Mouse (Mus musculus) left cerebral cortex, postnatal 25 days (tissue): ENCODE measurements around the gene Hdac10. TPM values are rescaled to one million over a fixed set of nuclear protein-coding genes. Genes with fewer than 3 reads are reported as not detected.

ENCODE experiments used
- DNase-seq, 2 experiments: peaks; one replicate each; pipeline ENCODE4 v3.0.0; 2022; ENCODE audit warnings: low spot score in 2 of 2, mixed read lengths in 1 of 2
- intact Hi-C: fragments of 180-260 bp; cut with DNase I; formaldehyde crosslinking; loops from one replicate; pipeline ENCODE4 v1.15.1; 2025
- total RNA-seq, 2 experiments: library from RNA; stranded (reverse); gene quantifications; 2 replicates each; pipeline ENCODE4 v1.2.3; 2021

Hdac10 gene
- total RNA-seq, 2 experiments from 2014 or later, result 13.1 to 13.3 TPM

GRCm38 (mm10) chr15:89149271-89150040 is 21.0 kb upstream of the Hdac10 start, which contains the start of gene Mapk11:
TSS of gene Mapk11 (minus strand) at chr15:89149628.
- intact Hi-C loops, result no loop called here

GRCm38 (mm10) chr15:89148496-89149270 is 20.2 kb upstream of the Hdac10 start:
- intact Hi-C loops, result no loop called here
- no peak for DNase-seq

More at GRCm38 (mm10) chr15:89149271-89150040, 21.0 kb upstream of the Hdac10 start, which contains the start of gene Mapk11:
- DNase-seq, result peak in 1 of 2 experiments; percentile 53

GRCm38 (mm10) chr15:89147895-89148294 is 19.4 kb upstream of the Hdac10 start:
- intact Hi-C loops, result no loop called here
- DNase-seq, result no peak

GRCm38 (mm10) chr15:89147456-89147855 is 19.0 kb upstream of the Hdac10 start:
- intact Hi-C loops, result no loop called here
- DNase-seq, result no peak

GRCm38 (mm10) chr15:89147024-89147423 is 18.5 kb upstream of the Hdac10 start:
- peak; percentile 45 to 75 for DNase-seq
- intact Hi-C loops, result no loop called here

- DNase-seq, result peak; percentile 69 to 88
- intact Hi-C loops, result no loop called here
Observed at GRCm38 (mm10) chr15:89146537-89146936, 18.0 kb upstream of the Hdac10 start.

- DNase-seq, result no peak
- intact Hi-C loops, result no loop called here
Observed at GRCm38 (mm10) chr15:89145813-89146350, 17.4 kb upstream of the Hdac10 start.

GRCm38 (mm10) chr15:89144965-89145364 is 16.5 kb upstream of the Hdac10 start:
- intact Hi-C loops, result no loop called here
- no peak for DNase-seq

GRCm38 (mm10) chr15:89143134-89143533 is 14.6 kb upstream of the Hdac10 start:
- intact Hi-C loops, result no loop called here
- DNase-seq, result no peak

- intact Hi-C loops, result no loop called here
- no peak for DNase-seq
Observed at GRCm38 (mm10) chr15:89141905-89142304, 13.4 kb upstream of the Hdac10 start.

- intact Hi-C loops, result no loop called here
- no peak for DNase-seq
Observed at GRCm38 (mm10) chr15:89141443-89141842, 12.9 kb upstream of the Hdac10 start.

GRCm38 (mm10) chr15:89140659-89141252 is 12.3 kb upstream of the Hdac10 start, which contains the start of gene Mapk12:
TSS of gene Mapk12 (minus strand) at chr15:89140703.
- intact Hi-C loops, result no loop called here
- DNase-seq, result peak in 1 of 2 experiments; percentile 38

GRCm38 (mm10) chr15:89140048-89140658 is 11.7 kb upstream of the Hdac10 start:
- intact Hi-C loops, result no loop called here

GRCm38 (mm10) chr15:89138531-89138930 is 10.0 kb upstream of the Hdac10 start:
- intact Hi-C loops, result no loop called here
- DNase-seq, result no peak

More at GRCm38 (mm10) chr15:89140048-89140658, 11.7 kb upstream of the Hdac10 start:
- peak; percentile 77 to 92 for DNase-seq

- DNase-seq, result no peak
- intact Hi-C loops, result no loop called here
Observed at GRCm38 (mm10) chr15:89138046-89138405, 9.5 kb upstream of the Hdac10 start.

- intact Hi-C loops, result no loop called here
- DNase-seq, result peak in 1 of 2 experiments; percentile 44
Observed at GRCm38 (mm10) chr15:89137378-89138045, 9.0 kb upstream of the Hdac10 start.

GRCm38 (mm10) chr15:89136461-89137155 is 8.1 kb upstream of the Hdac10 start:
- no peak for DNase-seq
- intact Hi-C loops, result no loop called here

- DNase-seq, result no peak
- intact Hi-C loops, result no loop called here
Observed at GRCm38 (mm10) chr15:89131316-89131715, 2.8 kb upstream of the Hdac10 start.
